Mouse (Mus musculus) megakaryocyte, embryonic 14.5 days (primary cell): ENCODE results near the gene H2-M3.

Source experiments
- FLI1 ChIP-seq: IDR thresholded peaks from 2 replicates; pipeline ENCODE4 v1.6.1; 2012; ENCODE audit warnings: low read length, inconsistent platforms, mixed read lengths
- GATA1 ChIP-seq: IDR thresholded peaks from 3 replicates; pipeline ENCODE4 v1.6.1; 2012; ENCODE audit warnings: mixed read lengths, low read length, inconsistent platforms, borderline replicate concordance

GRCm38 (mm10) chr17:37283360-37283759, 13.3 kb downstream of the H2-M3 start, which contains the start of gene Olfr99:
- no peak for TF ChIP-seq GATA1
- no peak for TF ChIP-seq FLI1
